Mouse (Mus musculus) cerebellum, adult 8-10 months (tissue): Measurements from ENCODE around the gene Adipor2.

ENCODE experiments used
- DNase-seq: peaks from one replicate; pipeline ENCODE4 v3.0.0; 2022

Adipor2 gene

DNA sequence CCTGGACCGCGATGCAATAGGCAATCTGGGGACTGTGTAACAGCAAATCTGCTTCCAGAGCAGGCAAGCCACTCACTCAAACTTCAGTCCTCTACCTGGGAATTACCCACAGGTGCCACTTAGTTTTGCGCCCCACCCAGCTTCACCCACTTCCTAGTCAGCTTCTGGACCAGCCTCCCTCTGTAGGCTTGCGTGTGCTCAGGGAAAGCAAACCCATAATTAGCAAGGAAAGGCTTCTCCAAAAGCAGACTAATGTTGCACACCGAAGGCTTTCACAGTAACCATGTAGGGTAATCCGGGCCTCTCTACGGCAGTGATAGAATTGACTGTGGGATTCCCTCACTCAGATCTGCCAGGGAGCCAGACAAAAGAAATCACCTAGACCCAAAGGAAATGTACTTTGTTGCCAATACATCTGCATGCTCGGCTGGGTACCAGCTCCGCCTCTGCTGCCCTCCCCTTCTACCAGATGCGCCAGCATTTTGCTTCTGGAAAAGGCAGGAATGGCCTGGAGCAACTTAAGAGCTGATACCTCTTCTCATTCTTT is 109.6 kb downstream of the Adipor2 start:
- DNase-seq: no peak

DNA sequence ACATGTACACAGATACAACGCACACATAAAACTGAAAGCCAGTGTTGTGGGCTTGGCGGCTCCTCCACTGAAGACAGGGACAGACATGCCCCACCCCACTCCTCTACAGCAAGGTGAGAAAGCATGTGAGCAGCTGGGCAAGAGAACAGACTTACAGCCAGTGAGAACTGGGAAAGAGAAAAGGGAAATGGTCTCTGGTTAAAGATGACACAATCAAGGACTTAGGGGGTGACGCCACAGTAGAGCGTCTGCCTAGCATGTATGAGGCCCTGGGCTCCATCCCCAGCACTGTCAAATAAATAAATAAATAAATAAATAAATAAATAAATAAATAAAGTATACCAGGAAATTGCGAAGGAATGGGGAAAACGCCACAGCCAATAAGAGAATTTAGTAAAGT is 114.2 kb downstream of the Adipor2 start:
- no peak for DNase-seq
